Mouse (Mus musculus): ENCODE data around the gene Chst12. TPM values are rescaled to one million over a fixed set of nuclear protein-coding genes. Genes with fewer than 3 reads are reported as not detected.

Chst12 gene
- polyA plus RNA-seq (2015; fragmentation: Nextera tagmentation; extraction: Ambion mirVana), result 28.3 and 30.1 TPM in 2 replicates

DNA sequence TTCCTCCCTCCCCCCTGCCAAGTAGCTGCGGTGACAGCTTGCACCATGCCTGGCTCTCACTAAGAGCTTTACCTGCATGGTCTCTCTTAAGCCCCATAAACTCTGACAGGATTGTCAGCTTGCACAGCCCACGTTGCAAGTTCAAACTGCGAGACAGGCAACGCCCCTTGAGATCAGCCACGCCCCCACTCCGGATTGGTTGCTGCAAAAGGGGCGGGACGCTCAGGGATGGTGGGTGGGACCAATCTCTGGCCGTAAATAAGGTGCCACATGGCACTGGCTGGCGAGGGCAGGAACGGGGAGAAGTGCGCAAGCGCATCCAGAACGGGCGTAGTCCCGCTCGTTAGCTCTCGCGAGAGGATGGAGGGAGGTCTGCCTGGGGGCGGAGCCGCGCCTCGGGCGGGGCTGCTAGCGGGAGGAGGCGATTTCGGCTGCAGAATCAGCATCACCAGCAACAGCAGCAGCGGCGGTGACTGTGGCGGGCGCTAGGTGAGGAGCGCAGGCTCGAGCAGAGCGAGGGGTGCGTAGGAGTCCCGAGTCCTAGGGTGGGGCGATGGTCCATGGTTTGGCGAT is at the start of gene Chst12:
Chst12 (plus strand) TSS at position 343 of the 573 bp plus-strand sequence.

DNA sequence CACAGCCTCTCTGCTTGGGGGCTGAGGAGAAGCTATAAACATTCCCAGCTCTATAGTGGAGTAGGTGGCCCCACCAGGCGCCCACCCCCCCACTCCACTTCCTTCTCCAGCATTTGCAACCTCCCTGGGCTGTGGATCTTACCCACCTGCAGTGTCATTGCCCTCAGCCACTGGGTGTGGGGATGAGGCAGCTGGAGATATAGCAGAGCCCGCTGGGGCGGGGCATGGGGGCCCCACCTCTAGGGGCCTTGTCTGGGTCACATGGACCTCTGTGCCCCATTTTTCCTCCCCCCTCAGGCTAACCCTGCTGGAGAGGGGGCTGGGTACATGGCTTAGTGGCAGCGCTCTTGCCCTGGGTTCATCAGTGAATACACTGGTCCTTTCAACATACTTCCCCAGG is 59.5 kb downstream of the Chst12 start, which contains the start of gene Grifin:
Grifin (minus strand) TSS at position 176 of the 400 bp plus-strand sequence.

Other genes starting within 250 kb of the Chst12 start
- 25.6 and 28.7 TPM in 2 replicates for gene Mad1l1, start 184.0 kb upstream of the Chst12 start, polyA plus RNA-seq (2015; fragmentation: Nextera tagmentation; extraction: Ambion mirVana)
- 22.6 and 24.4 TPM in 2 replicates for gene Nudt1, start 183.9 kb upstream of the Chst12 start, polyA plus RNA-seq (2015; fragmentation: Nextera tagmentation; extraction: Ambion mirVana)
- 19.9 and 21.8 TPM in 2 replicates for gene Mrm2, start 173.7 kb upstream of the Chst12 start, polyA plus RNA-seq (2015; fragmentation: Nextera tagmentation; extraction: Ambion mirVana)
- 32.4 and 33.8 TPM in 2 replicates for gene Snx8, start 116.3 kb upstream of the Chst12 start, polyA plus RNA-seq (2015; fragmentation: Nextera tagmentation; extraction: Ambion mirVana)
- 74.8 and 75.2 TPM in 2 replicates for gene Eif3b, start 86.2 kb upstream of the Chst12 start, polyA plus RNA-seq (2015; fragmentation: Nextera tagmentation; extraction: Ambion mirVana)
- gene Gm4869, start 59.9 kb upstream of the Chst12 start, polyA plus RNA-seq (2015; fragmentation: Nextera tagmentation; extraction: Ambion mirVana), result not detected in 2 replicates
- gene Grifin, start 59.5 kb downstream of the Chst12 start, polyA plus RNA-seq (2015; fragmentation: Nextera tagmentation; extraction: Ambion mirVana), result not detected in 2 replicates
- 17.9 and 24.9 TPM in 2 replicates for gene Lfng, start 101.8 kb downstream of the Chst12 start, polyA plus RNA-seq (2015; fragmentation: Nextera tagmentation; extraction: Ambion mirVana)
- gene Ttyh3, start 143.5 kb downstream of the Chst12 start, polyA plus RNA-seq (2015; fragmentation: Nextera tagmentation; extraction: Ambion mirVana), result 70.6 and 74.8 TPM in 2 replicates
- gene Iqce, start 196.8 kb downstream of the Chst12 start, polyA plus RNA-seq (2015; fragmentation: Nextera tagmentation; extraction: Ambion mirVana), result 23.0 and 27.7 TPM in 2 replicates
- gene Brat1, start 199.5 kb downstream of the Chst12 start, polyA plus RNA-seq (2015; fragmentation: Nextera tagmentation; extraction: Ambion mirVana), result 21.5 and 22.7 TPM in 2 replicates
- 9.1 and 9.2 TPM in 2 replicates for gene Amz1, start 218.6 kb downstream of the Chst12 start, polyA plus RNA-seq (2015; fragmentation: Nextera tagmentation; extraction: Ambion mirVana)